Mouse (Mus musculus): ENCODE measurements around the gene Map3k6. TPM values are rescaled to one million over a fixed set of nuclear protein-coding genes. Genes with fewer than 3 reads are reported as not detected.

Gene Map3k6
- polyA plus RNA-seq, 1 experiment from 2014 or later, result 1.8 TPM

DNA sequence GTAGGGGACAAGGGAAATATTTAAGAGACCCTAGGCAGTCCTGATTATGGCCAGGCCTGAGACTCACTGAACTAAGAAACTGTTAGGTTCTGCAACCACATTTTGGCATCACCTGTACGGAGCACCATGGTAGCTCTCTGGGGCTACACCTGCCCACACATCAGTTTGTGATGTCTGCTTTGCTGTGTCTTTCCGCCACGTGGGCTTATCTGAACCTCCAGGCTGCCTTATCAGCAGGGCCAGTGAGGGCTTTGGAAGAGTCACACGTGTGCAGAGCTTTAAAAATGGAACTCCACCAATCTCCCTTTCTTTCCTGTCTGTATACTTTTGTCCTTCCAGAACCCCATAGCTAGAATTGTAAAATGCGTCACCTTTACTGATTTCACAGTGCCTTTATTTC lies 45.3 kb downstream of the Map3k6 start:
- H3K36me3 ChIP-seq (ENCODE audit: control insufficient read depth, insufficient read depth), result no peaks in the 10 kb centered on the region
- H3K4me2 ChIP-seq (replicated peaks; ENCODE audit: low read depth), result no peak overlapping the region
- no peak for TF ChIP-seq CTCF (IDR thresholded peaks at IDR 0.05; ENCODE audit: low read depth)
- no peak overlapping the region for H3K9ac ChIP-seq (ENCODE audit: low read depth, low read length)
- H3K27ac ChIP-seq (ENCODE audit: low read depth, low read length), result no peak overlapping the region
- no peaks in the 10 kb centered on the region for H3K27me3 ChIP-seq (replicated peaks; ENCODE audit: control insufficient read depth, insufficient read depth, low read length)
- ATAC-seq, result no peak
- no peaks in the 10 kb centered on the region for H3K4me1 ChIP-seq (replicated peaks; ENCODE audit: control insufficient read depth, insufficient read depth, low read length)
- H3K4me3 ChIP-seq (ENCODE audit: low read depth, low read length), result no peak overlapping the region
- no peaks in the 10 kb centered on the region for H3K9me3 ChIP-seq (ENCODE audit: control insufficient read depth)
- WGBS, result 52% methylated on average over 5 of the region's 5 CpGs

DNA sequence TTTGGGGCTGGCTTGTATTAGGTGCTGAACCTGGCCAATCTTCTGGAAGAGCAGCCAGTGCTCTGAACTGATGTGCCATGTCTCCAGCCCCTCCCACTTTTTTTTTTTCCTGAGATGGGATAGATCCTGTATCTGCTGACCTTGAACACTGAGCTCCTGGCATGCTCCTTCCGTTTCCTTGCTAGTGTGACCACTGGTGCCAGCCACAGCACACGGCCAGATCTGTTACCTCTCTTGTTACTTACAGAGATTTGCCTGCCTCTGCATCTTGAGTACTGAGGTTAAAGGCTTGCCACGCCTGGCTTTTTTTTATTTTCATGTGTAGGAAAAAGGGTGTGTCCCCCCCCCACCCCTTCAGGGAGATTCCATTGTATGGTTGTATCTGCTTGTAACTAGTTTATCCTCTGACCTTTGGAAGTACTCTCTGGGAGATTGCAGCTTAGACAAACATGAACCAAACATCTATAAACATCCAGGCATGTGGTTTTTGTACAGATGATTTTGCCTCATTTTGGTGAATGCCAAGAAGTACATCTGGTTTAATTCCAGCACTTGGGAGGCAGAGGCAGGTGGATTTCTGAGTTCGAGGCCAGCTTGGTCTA lies 46.0 kb downstream of the Map3k6 start:
- 64% methylated on average over 4 of the region's 4 CpGs for WGBS
- Histone ChIP-seq H3K27me3 (replicated peaks; ENCODE audit: control insufficient read depth, insufficient read depth, low read length) (no peaks in the 10 kb centered on the region), H3K27ac (ENCODE audit: low read depth, low read length) (no peak overlapping the region), H3K4me3 (ENCODE audit: low read depth, low read length) (no peak overlapping the region), H3K9me3 (ENCODE audit: control insufficient read depth) (no peaks in the 10 kb centered on the region), H3K36me3 (ENCODE audit: control insufficient read depth, insufficient read depth) (no peaks in the 10 kb centered on the region), H3K4me2 (replicated peaks; ENCODE audit: low read depth) (no peak overlapping the region), H3K4me1 (replicated peaks; ENCODE audit: control insufficient read depth, insufficient read depth, low read length) (no peaks in the 10 kb centered on the region), H3K9ac (ENCODE audit: low read depth, low read length) (no peak overlapping the region)
- no peak for ATAC-seq
- no peak for TF ChIP-seq CTCF (IDR thresholded peaks at IDR 0.05; ENCODE audit: low read depth)

DNA sequence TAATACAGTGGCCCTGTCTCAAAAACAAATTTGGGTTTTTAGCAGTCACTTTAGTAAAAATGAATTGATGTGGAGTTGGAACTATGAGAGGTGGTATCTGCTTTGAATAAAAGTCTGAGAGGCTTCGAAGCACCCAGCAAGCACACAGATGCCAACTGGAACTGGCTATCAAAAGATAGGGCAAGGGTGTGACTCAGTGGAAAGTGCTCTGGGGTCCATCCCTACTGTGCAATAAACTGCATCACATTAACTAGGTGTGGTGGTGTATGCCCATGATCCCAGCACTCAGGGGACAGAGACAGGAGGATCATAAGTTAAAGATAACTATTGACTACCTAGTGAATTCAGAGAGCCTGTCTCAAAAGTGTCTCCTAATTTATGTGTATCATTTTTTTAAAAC lies 50.6 kb downstream of the Map3k6 start:
- Histone ChIP-seq H3K27ac (ENCODE audit: low read depth, low read length) (no peak overlapping the region), H3K9me3 (ENCODE audit: control insufficient read depth) (no peaks in the 10 kb centered on the region), H3K9ac (ENCODE audit: low read depth, low read length) (no peak overlapping the region), H3K4me3 (ENCODE audit: low read depth, low read length) (no peak overlapping the region), H3K4me2 (replicated peaks; ENCODE audit: low read depth) (no peak overlapping the region), H3K36me3 (ENCODE audit: control insufficient read depth, insufficient read depth) (peaks cover 40% of the 10 kb centered on the region), H3K4me1 (replicated peaks; ENCODE audit: control insufficient read depth, insufficient read depth, low read length) (no peaks in the 10 kb centered on the region), H3K27me3 (replicated peaks; ENCODE audit: control insufficient read depth, insufficient read depth, low read length) (no peaks in the 10 kb centered on the region)
- TF ChIP-seq CTCF (IDR thresholded peaks at IDR 0.05; ENCODE audit: low read depth), result no peak
- WGBS, result 84% methylated on average over 1 of the region's 1 CpGs
- no peak for ATAC-seq

DNA sequence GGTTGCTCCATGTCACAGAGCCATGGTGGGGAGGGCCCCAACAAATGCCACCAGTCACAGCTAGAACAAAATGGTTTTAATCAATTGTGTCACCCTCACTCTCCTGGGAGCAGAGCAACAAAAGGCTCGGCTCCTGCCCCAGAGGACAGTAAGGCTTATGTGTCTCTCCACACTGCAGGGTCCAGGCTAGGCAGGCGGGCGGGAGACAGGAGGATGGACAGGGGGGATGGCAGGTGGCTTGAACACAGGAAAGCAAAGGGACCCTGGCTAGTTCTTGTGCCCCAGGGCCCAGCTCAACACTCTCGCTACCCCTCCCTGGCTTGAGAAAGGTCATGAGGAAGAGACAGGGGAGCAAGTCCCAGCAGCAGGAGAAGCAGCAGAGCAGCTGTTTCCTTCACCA lies 51.8 kb downstream of the Map3k6 start:
- no peak overlapping the region for H3K27ac ChIP-seq (ENCODE audit: low read depth, low read length)
- TF ChIP-seq CTCF (IDR thresholded peaks at IDR 0.05; ENCODE audit: low read depth), result no peak
- no peak for ATAC-seq
- H3K4me1 ChIP-seq (replicated peaks; ENCODE audit: control insufficient read depth, insufficient read depth, low read length), result no peaks in the 10 kb centered on the region
- no peak overlapping the region for H3K9ac ChIP-seq (ENCODE audit: low read depth, low read length)
- WGBS, result 93% methylated on average over 4 of the region's 4 CpGs
- H3K9me3 ChIP-seq (ENCODE audit: control insufficient read depth), result no peaks in the 10 kb centered on the region
- H3K27me3 ChIP-seq (replicated peaks; ENCODE audit: control insufficient read depth, insufficient read depth, low read length), result no peaks in the 10 kb centered on the region
- no peak overlapping the region for H3K4me2 ChIP-seq (replicated peaks; ENCODE audit: low read depth)
- no peak overlapping the region for H3K4me3 ChIP-seq (ENCODE audit: low read depth, low read length)
- peaks cover 42% of the 10 kb centered on the region for H3K36me3 ChIP-seq (ENCODE audit: control insufficient read depth, insufficient read depth)

DNA sequence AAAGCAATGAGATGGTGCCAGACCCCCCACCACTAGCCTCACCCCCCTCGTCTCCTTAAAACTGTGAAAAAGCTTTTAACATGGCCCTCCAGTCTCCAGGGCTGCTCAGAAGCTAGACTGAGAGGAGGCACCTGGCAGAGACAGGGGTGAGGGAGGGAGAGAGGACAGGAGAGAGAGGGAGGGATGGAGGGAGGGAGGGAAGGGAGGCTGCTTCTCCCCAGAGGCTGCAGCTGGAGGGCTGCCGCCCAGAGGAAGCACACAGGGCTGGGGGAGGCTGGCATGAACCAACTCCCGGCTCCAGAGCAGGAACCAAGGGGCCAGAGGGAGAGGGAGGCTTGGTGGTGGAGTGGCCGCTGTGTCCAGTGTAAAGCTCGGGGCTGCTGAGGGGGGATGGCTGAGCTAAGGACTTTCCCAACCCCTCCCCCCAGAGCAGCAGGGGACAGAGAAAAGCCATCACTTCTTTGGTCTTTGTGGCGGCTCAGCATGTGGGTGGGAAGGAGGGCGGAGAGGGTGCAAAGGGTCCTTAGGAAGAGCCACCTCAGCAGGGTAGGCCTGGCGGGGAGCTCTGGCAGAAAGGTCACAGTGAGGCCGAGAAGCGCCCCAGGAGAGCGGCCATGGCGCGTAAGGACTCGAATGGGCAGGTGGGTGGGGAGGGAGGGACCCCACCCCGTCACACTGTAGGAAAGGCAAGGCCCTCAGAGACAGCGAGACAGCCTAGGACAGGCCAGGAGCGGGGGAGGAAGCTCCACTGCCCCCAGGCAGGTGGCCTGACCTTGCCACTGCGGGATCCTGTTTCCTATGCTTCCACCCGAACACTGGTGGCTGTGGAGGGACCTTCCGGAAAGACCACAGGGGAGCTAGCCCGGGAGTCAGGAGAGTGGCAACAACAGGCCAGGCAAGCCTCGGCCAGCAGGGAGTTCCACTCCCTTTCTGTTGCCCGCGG lies 52.6 kb downstream of the Map3k6 start:
- Histone ChIP-seq H3K9me3 (ENCODE audit: control insufficient read depth) (no peaks in the 10 kb centered on the region), H3K4me3 (ENCODE audit: low read depth, low read length) (no peak overlapping the region), H3K9ac (ENCODE audit: low read depth, low read length) (no peak overlapping the region), H3K27me3 (replicated peaks; ENCODE audit: control insufficient read depth, insufficient read depth, low read length) (no peaks in the 10 kb centered on the region), H3K4me1 (replicated peaks; ENCODE audit: control insufficient read depth, insufficient read depth, low read length) (no peaks in the 10 kb centered on the region), H3K4me2 (replicated peaks; ENCODE audit: low read depth) (no peak overlapping the region), H3K27ac (ENCODE audit: low read depth, low read length) (no peak overlapping the region), H3K36me3 (ENCODE audit: control insufficient read depth, insufficient read depth) (peaks cover 45% of the 10 kb centered on the region)
- TF ChIP-seq CTCF (IDR thresholded peaks at IDR 0.05; ENCODE audit: low read depth), result no peak
- 57% methylated on average over 24 of the region's 24 CpGs for WGBS
- no peak for ATAC-seq

DNA sequence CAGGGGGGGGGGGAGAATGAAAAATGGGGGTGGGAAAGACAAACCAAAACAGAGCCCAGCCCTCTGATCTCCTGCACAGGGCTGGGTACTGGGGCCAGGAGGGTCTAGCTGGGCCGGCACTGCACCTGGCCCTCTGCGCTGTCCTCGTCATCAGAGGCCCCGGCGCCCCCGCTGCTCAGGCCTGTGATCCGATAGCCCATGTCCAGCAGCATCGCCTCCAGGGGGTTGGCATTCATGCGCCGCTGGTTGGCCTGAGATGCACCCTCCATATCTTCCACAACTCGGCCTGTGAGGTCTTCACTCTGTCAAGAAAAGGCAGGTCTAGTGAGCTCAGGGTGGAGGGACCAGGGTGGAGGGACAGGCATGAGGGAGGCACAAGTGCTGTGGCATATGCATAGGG lies 53.5 kb downstream of the Map3k6 start:
- H3K27ac ChIP-seq (ENCODE audit: low read depth, low read length), result no peak overlapping the region
- TF ChIP-seq CTCF (IDR thresholded peaks at IDR 0.05; ENCODE audit: low read depth), result no peak
- H3K9me3 ChIP-seq (ENCODE audit: control insufficient read depth), result no peaks in the 10 kb centered on the region
- H3K4me2 ChIP-seq (replicated peaks; ENCODE audit: low read depth), result no peak overlapping the region
- no peaks in the 10 kb centered on the region for H3K27me3 ChIP-seq (replicated peaks; ENCODE audit: control insufficient read depth, insufficient read depth, low read length)
- WGBS, result 78% methylated on average over 11 of the region's 11 CpGs
- peaks cover 49% of the 10 kb centered on the region for H3K36me3 ChIP-seq (ENCODE audit: control insufficient read depth, insufficient read depth)
- no peak for ATAC-seq
- no peak overlapping the region for H3K4me3 ChIP-seq (ENCODE audit: low read depth, low read length)
- H3K4me1 ChIP-seq (replicated peaks; ENCODE audit: control insufficient read depth, insufficient read depth, low read length), result no peaks in the 10 kb centered on the region
- no peak overlapping the region for H3K9ac ChIP-seq (ENCODE audit: low read depth, low read length)
